Mouse (Mus musculus) CD4-positive naive resting alpha-beta T cell, adult 76 days (primary cell): Measurements from ENCODE around the gene Fer1l5. TPM values are rescaled to one million over a fixed set of nuclear protein-coding genes. Genes with fewer than 3 reads are reported as not detected.

Experiments used
- total RNA-seq: library from RNA; stranded (reverse); gene quantifications from one replicate; pipeline ENCODE4 v1.2.4, GENCODE M21; 2023

Gene Fer1l5
- total RNA-seq = not detected

GRCm38 (mm10) chr1:36371934-36372845 is at the start of gene Fer1l5:
Gene Fer1l5 (plus strand): TSS chr1:36372291.

GRCm38 (mm10) chr1:36368969-36369645 is 3.0 kb upstream of the Fer1l5 start, which contains the start of gene Kansl3:
Gene Kansl3 (minus strand): TSS chr1:36369181.

GRCm38 (mm10) chr1:36444471-36445464 is 72.7 kb downstream of the Fer1l5 start, which contains the start of gene Lman2l:
Gene Lman2l (minus strand): TSS chr1:36445271.

GRCm38 (mm10) chr1:36471181-36472105 is 99.4 kb downstream of the Fer1l5 start, which contains the start of gene Cnnm4:
Gene Cnnm4 (plus strand): TSS chr1:36471620.

Other genes with a start within 250 kb of the Fer1l5 start
- 120 TPM for gene Uggt1, start 127.6 kb upstream of the Fer1l5 start, total RNA-seq
- gene Neurl3, start 97.6 kb upstream of the Fer1l5 start, total RNA-seq = 149 TPM
- 906 TPM for gene Arid5a, start 64.6 kb upstream of the Fer1l5 start, total RNA-seq
- gene Kansl3, start 3.1 kb upstream of the Fer1l5 start, total RNA-seq = 104 TPM
- 24.4 TPM for gene Lman2l, start 73.0 kb downstream of the Fer1l5 start, total RNA-seq
- gene Cnnm4, start 99.3 kb downstream of the Fer1l5 start, total RNA-seq = 24.2 TPM
- gene Cnnm3, start 139.6 kb downstream of the Fer1l5 start, total RNA-seq = 39.4 TPM
- gene Ankrd23, start 164.6 kb downstream of the Fer1l5 start, total RNA-seq = 22.4 TPM
- gene Gm42417, start 167.1 kb downstream of the Fer1l5 start, total RNA-seq = not detected
- 22.5 TPM for gene Ankrd39, start 175.2 kb downstream of the Fer1l5 start, total RNA-seq
- gene Sema4c, start 186.1 kb downstream of the Fer1l5 start, total RNA-seq = 0.64 TPM